Mouse (Mus musculus) embryonic facial prominence, embryonic 11.5 days (tissue): ENCODE measurements around the gene Vim. TPM values are rescaled to one million over a fixed set of nuclear protein-coding genes. Genes with fewer than 3 reads are reported as not detected.
"Not testable (repeated sequence)": the region's sequence is repeated elsewhere in the genome, so short reads cannot be mapped to it uniquely, and the experiment has no call there.

Experiments
- ATAC-seq: fragments of 200-750 bp; cut with Nextera tagmentation; replicated peaks from 2 replicates; pipeline ENCODE4 v1.8.0; 2017; ENCODE audit warnings: low read depth; ENCODE audit not compliant: insufficient number of reproducible peaks, low FRiP score, low TSS enrichment
- DNase-seq: peaks from one replicate; pipeline ENCODE4 v3.0.0-alpha.2; 2015; ENCODE audit warnings: low spot score
- H3K27ac ChIP-seq: fragments of 300-500 bp; sonication (generic); replicated peaks from 2 replicates; pipeline ENCODE4 v1.5.1; 2014; ENCODE audit warnings: mild to moderate bottlenecking, low read depth, low read length, control low read depth
- H3K27me3 ChIP-seq: fragments of 300-500 bp; sonication (generic); 2 replicates; pipeline ENCODE4 v1.6.1; 2014; ENCODE audit warnings: mild to moderate bottlenecking, low read length, moderate library complexity, mixed read lengths; ENCODE audit not compliant: control insufficient read depth, insufficient read depth
- H3K36me3 ChIP-seq: fragments of 300-500 bp; sonication (generic); replicated peaks from 2 replicates; pipeline ENCODE4 v1.6.1; 2014; ENCODE audit warnings: low read depth, mild to moderate bottlenecking, low read length, moderate library complexity, mixed read lengths; ENCODE audit not compliant: control insufficient read depth, insufficient read depth
- H3K4me1 ChIP-seq: fragments of 300-500 bp; sonication (generic); 2 replicates; pipeline ENCODE4 v1.6.1; 2014; ENCODE audit warnings: low read length, mixed read lengths; ENCODE audit not compliant: control insufficient read depth, insufficient read depth
- H3K4me2 ChIP-seq: fragments of 300-500 bp; sonication (generic); 2 replicates; pipeline ENCODE4 v1.6.1; 2014; ENCODE audit warnings: low read depth, mild to moderate bottlenecking, control low read depth, low read length, moderate library complexity
- H3K4me3 ChIP-seq: fragments of 300-500 bp; sonication (generic); 2 replicates; pipeline ENCODE4 v1.5.1; 2014; ENCODE audit warnings: low read depth, low read length, control low read depth
- H3K9ac ChIP-seq: fragments of 300-500 bp; sonication (generic); replicated peaks from 2 replicates; pipeline ENCODE4 v1.6.1; 2014; ENCODE audit warnings: mild to moderate bottlenecking, control low read depth, low read length
- H3K9me3 ChIP-seq: fragments of 300-500 bp; sonication (generic); replicated peaks from 2 replicates; pipeline ENCODE4 v1.6.1; 2016; ENCODE audit warnings: mild to moderate bottlenecking, low read length, inconsistent platforms, mixed read lengths; ENCODE audit not compliant: control insufficient read depth
- WGBS: fragments of 180-500 bp; shearing (Covaris S2); extraction: QIAGEN DNeasy Blood & Tissue Kit; methylation state at CpG from one replicate; pipeline ENCODE4 v1.1.7; 2014; 5-methylcytosine and 5-hydroxymethylcytosine counted together
- polyA plus RNA-seq: library from polyadenylated mRNA; unstranded; fragments of >200 nt; fragmentation: Nextera tagmentation; extraction: Ambion mirVana; gene quantifications from 2 replicates; pipeline ENCODE4 v1.2.1, GENCODE M21; 2014

Vim gene
- polyA plus RNA-seq, 1 experiment from 2014 or later, result 682 TPM

DNA sequence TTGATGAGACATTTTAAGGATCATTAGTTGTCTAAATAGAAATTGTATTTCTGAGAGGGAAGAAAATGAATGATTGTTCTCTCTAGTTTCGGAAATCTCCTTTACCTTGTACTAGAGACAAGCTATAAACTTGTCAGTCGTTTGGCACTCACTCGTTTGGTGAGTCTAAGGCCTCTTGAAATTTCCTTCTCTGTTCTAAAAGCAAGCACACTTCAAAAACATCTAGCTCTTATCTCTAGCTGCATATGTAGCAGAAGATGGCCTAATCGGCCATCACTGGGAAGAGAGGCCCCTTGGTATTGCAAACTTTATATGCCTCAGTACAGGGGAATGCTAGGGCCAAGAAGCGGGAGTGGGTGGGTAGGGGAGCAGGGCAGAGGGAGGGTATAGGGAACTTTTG, 29.9 kb downstream of the Vim start:
- not testable (repeated sequence) for H3K4me2 ChIP-seq, H3K27ac ChIP-seq, H3K9ac ChIP-seq, H3K27me3 ChIP-seq, H3K4me1 ChIP-seq, H3K36me3 ChIP-seq, DNase-seq, H3K9me3 ChIP-seq, ATAC-seq, H3K4me3 ChIP-seq
- WGBS, result 77% methylated on average over 4 of the region's 5 CpGs

DNA sequence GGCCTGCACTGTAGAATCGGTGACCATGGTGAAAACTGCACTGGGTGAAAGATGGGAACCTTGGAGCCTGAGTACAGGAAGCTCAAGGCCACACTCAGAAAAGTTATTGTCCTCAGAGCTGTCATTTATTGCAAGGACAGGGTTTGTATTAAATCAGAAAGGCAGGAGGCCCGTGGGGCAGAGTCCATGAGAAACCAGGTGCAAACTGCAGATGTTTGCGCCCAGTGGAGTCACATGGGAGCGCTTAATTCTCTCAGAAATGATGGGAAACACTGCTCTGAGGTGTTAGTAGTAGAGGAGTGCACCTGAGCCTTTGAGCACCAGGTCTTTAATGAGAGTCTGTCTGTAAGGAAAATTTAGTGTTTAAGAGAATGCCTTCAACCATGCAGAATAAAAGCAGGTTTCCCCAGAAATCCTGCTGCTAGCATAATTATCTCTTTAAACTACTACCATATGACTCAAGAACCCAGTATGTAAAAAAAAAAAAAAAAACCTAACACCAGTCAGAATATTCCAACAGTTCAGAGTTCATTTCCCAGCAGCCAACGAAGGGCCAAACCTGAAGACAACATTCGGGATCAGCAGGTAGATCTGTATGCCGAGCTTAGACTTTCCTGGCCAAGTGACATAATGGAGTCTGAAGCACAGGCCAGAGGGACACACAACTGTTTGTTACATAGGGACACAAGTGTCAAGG, 56.6 kb downstream of the Vim start:
- Histone ChIP-seq H3K27ac (no peak overlapping the region), H3K36me3 (no peaks in the 10 kb centered on the region), H3K4me2 (no peak overlapping the region), H3K4me3 (no peak overlapping the region), H3K9ac (no peak overlapping the region), H3K9me3 (no peaks in the 10 kb centered on the region), H3K4me1 (no peaks in the 10 kb centered on the region), H3K27me3 (no peaks in the 10 kb centered on the region)
- WGBS, result 71% methylated on average over 7 of the region's 7 CpGs
- DNase-seq (no peak), ATAC-seq (no peak; the same call in 1 of the 2 replicates)

Other genes with a start within 250 kb of the Vim start
- 0.20 and 0.32 TPM in 2 replicates for gene Cubn, start 82.1 kb upstream of the Vim start, polyA plus RNA-seq
- gene Trdmt1, start 29.3 kb upstream of the Vim start, polyA plus RNA-seq, result 8.7 and 8.8 TPM in 2 replicates
- gene St8sia6, start 220.1 kb downstream of the Vim start, polyA plus RNA-seq, result 1.5 and 1.6 TPM in 2 replicates